Mouse (Mus musculus): ENCODE data around the gene Fhod1.

GRCm38 (mm10) chr8:105348450-105349095 lies 820 bp upstream of the Fhod1 start, which contains the start of gene Slc9a5:
- TF ChIP-seq GATA1 (IDR thresholded peaks at IDR 0.05; ENCODE audit: borderline replicate concordance, low read length): no peak
- no peak for TF ChIP-seq FLI1 (IDR thresholded peaks at IDR 0.05; ENCODE audit: low read length)
